Mouse (Mus musculus) intestine, postnatal 0 days (tissue): ENCODE measurements at regions not wholly inside any gene's neighbourhood (a gene's known extent, or its start where the extent isn't known, plus 50 kb on each side); places are given as distances from the start of the nearest gene placed in this dataset.

Experiments
- ATAC-seq: fragments of 200-750 bp; cut with Nextera tagmentation; 2 replicates; pipeline ENCODE4 v1.8.0; 2017; ENCODE audit warnings: mild to moderate bottlenecking, moderate TSS enrichment, moderate library complexity
- H3K27ac ChIP-seq: fragments of 300-500 bp; sonication (generic); 2 replicates; pipeline ENCODE4 v1.5.1; 2014; ENCODE audit warnings: mild to moderate bottlenecking, low read depth, low read length, moderate library complexity
- H3K27me3 ChIP-seq: fragments of 300-500 bp; sonication (generic); replicated peaks from 2 replicates; pipeline ENCODE4 v1.6.1; 2014; ENCODE audit warnings: low read length, mixed read lengths; ENCODE audit not compliant: control insufficient read depth, insufficient read depth
- H3K36me3 ChIP-seq: fragments of 300-500 bp; sonication (generic); 2 replicates; pipeline ENCODE4 v1.6.1; 2014; ENCODE audit warnings: mild to moderate bottlenecking, moderate library complexity; ENCODE audit not compliant: control insufficient read depth, insufficient read depth
- H3K4me1 ChIP-seq: fragments of 300-500 bp; sonication (generic); replicated peaks from 2 replicates; pipeline ENCODE4 v1.6.1; 2014; ENCODE audit warnings: antibody characterized with exemption, low read length, mixed read lengths; ENCODE audit not compliant: control insufficient read depth, insufficient read depth
- H3K4me2 ChIP-seq: fragments of 300-500 bp; sonication (generic); replicated peaks from 2 replicates; pipeline ENCODE4 v1.6.1; 2014; ENCODE audit warnings: low read depth, mild to moderate bottlenecking, moderate library complexity
- H3K4me3 ChIP-seq: fragments of 300-500 bp; sonication (generic); 2 replicates; pipeline ENCODE4 v1.5.1; 2014; ENCODE audit warnings: low read depth, low read length
- H3K9ac ChIP-seq: fragments of 300-500 bp; sonication (generic); 2 replicates; pipeline ENCODE4 v1.6.1; 2014; ENCODE audit warnings: mild to moderate bottlenecking, low read depth, low read length
- H3K9me3 ChIP-seq: fragments of 300-500 bp; sonication (generic); 2 replicates; pipeline ENCODE4 v1.6.1; 2016; ENCODE audit warnings: mixed run types; ENCODE audit not compliant: control insufficient read depth
- CTCF ChIP-seq: sonication (generic); IDR thresholded peaks from 2 replicates; pipeline ENCODE4 v1.5.1; 2016; ENCODE audit warnings: low read depth, mild to moderate bottlenecking, control low read depth, antibody characterized with exemption, moderate library complexity
- WGBS: fragments of 180-500 bp; shearing (Covaris S2); extraction: QIAGEN DNeasy Blood & Tissue Kit; methylation state at CpG from one replicate; pipeline ENCODE4 v1.1.7; 2014; 5-methylcytosine and 5-hydroxymethylcytosine counted together

- Histone ChIP-seq H3K4me1 (no peaks in the 10 kb centered on the region), H3K9ac (no peak overlapping the region), H3K27me3 (no peaks in the 10 kb centered on the region), H3K4me3 (no peak overlapping the region), H3K36me3 (no peaks in the 10 kb centered on the region), H3K9me3 (no peaks in the 10 kb centered on the region), H3K4me2 (no peak overlapping the region), H3K27ac (no peak overlapping the region)
- no peak for TF ChIP-seq CTCF
- no peak for ATAC-seq
- 66% methylated on average over 3 of the region's 3 CpGs for WGBS
Measured at GRCm38 (mm10) chr11:18586468-18586867, 432.3 kb downstream of the Meis1 start.

- no peak overlapping the region for H3K4me3 ChIP-seq
- 76% methylated on average over 8 of the region's 8 CpGs for WGBS
- no peak overlapping the region for H3K4me2 ChIP-seq
- no peak for TF ChIP-seq CTCF
- H3K9ac ChIP-seq = no peak overlapping the region
- H3K36me3 ChIP-seq = no peaks in the 10 kb centered on the region
- no peak for ATAC-seq
- no peaks in the 10 kb centered on the region for H3K9me3 ChIP-seq
- H3K4me1 ChIP-seq = no peaks in the 10 kb centered on the region
- no peak overlapping the region for H3K27ac ChIP-seq
- H3K27me3 ChIP-seq = no peaks in the 10 kb centered on the region
Measured at GRCm38 (mm10) chr11:18585031-18585430, 433.8 kb downstream of the Meis1 start.

DNA sequence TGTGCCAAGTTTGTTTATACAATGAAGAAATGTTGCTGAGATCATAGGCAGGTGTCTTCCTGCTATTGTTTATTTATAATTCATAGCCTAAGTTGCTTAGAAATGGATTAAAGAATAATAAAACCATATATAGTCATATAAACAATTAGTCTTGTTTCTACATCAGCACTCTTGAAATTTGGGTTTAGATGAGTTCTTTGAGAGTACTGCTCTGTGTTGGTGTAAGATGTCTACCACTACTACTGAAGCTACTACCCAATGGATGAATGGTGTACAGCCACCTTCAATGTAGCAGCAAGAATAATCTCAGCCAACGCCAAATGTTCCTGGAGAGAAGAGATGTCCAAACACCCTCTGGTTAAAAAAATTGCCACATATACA lies 436.0 kb downstream of the Meis1 start:
- TF ChIP-seq CTCF = no peak
- Histone ChIP-seq H3K4me3 (no peak overlapping the region), H3K27me3 (no peaks in the 10 kb centered on the region), H3K4me2 (no peak overlapping the region), H3K9ac (no peak overlapping the region), H3K4me1 (no peaks in the 10 kb centered on the region), H3K36me3 (no peaks in the 10 kb centered on the region), H3K27ac (no peak overlapping the region), H3K9me3 (no peaks in the 10 kb centered on the region)
- 80% methylated on average over 1 of the region's 1 CpGs for WGBS
- no peak for ATAC-seq

DNA sequence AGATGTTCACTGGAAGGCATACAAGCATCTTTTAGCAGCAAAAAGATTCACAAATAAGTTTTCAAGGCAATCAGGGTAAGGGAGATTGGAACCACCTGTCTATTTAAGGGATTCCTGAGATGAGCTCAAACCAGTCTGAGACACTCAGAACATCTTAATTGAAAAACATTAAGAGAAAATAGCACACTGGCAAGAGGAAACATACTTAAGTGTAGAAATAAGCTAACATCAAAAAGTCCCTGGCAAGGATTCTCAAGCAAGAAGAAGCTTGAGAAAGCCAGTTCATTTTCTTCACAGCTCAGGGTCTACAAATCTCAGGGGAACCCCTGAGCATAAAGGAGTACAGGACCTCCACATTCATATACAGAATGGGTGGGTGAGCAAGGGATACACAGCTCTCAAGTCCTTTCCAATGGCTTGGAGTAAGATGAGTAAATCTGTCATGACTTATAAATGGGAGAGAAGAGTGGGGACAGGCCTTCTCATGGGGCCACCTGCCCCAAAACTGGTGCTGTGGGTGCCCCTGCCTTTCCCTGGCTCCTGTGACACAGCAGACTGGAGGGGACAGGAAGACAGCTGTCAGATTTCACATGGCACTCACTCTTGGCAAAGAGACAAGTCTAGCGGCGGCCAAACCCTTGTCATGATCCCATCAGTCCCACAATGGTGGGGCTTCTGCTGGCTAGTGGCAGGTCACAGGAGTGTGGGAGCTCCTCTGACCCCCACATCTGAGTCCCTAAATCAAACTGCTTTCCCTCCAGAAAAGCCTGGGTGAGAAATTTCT lies 436.6 kb downstream of the Meis1 start:
- H3K27me3 ChIP-seq = no peaks in the 10 kb centered on the region
- H3K36me3 ChIP-seq = no peaks in the 10 kb centered on the region
- 62% methylated on average over 2 of the region's 2 CpGs for WGBS
- ATAC-seq = no peak
- H3K27ac ChIP-seq = no peak overlapping the region
- no peak overlapping the region for H3K4me2 ChIP-seq
- no peaks in the 10 kb centered on the region for H3K4me1 ChIP-seq
- H3K9ac ChIP-seq = no peak overlapping the region
- no peak overlapping the region for H3K4me3 ChIP-seq
- TF ChIP-seq CTCF = no peak
- H3K9me3 ChIP-seq = no peaks in the 10 kb centered on the region

- WGBS = 76% methylated on average over 8 of the region's 8 CpGs
Measured at GRCm38 (mm10) chr11:18581078-18581800, 437.5 kb downstream of the Meis1 start.

GRCm38 (mm10) chr11:18571557-18572209 lies 447.1 kb downstream of the Meis1 start:
- no peak for TF ChIP-seq CTCF
- no peak overlapping the region for H3K9ac ChIP-seq
- H3K4me1 ChIP-seq = no peaks in the 10 kb centered on the region
- no peak overlapping the region for H3K4me2 ChIP-seq
- ATAC-seq = no peak
- H3K27me3 ChIP-seq = no peaks in the 10 kb centered on the region
- no peak overlapping the region for H3K27ac ChIP-seq
- 70% methylated on average over 4 of the region's 4 CpGs for WGBS
- H3K4me3 ChIP-seq = no peak overlapping the region
- no peaks in the 10 kb centered on the region for H3K36me3 ChIP-seq
- H3K9me3 ChIP-seq = no peaks in the 10 kb centered on the region

More at GRCm38 (mm10) chr11:18581078-18581800, 437.5 kb downstream of the Meis1 start:
- H3K36me3 ChIP-seq = no peaks in the 10 kb centered on the region
- TF ChIP-seq CTCF = no peak
- no peak overlapping the region for H3K4me2 ChIP-seq
- H3K27me3 ChIP-seq = no peaks in the 10 kb centered on the region
- H3K4me3 ChIP-seq = no peak overlapping the region
- H3K9me3 ChIP-seq = no peaks in the 10 kb centered on the region
- no peak overlapping the region for H3K27ac ChIP-seq
- H3K4me1 ChIP-seq = no peaks in the 10 kb centered on the region
- ATAC-seq = no peak
- H3K9ac ChIP-seq = no peak overlapping the region
